Mouse (Mus musculus) right cerebral cortex, postnatal 14 days (tissue): ENCODE data around the gene Trio.

ENCODE experiments used
- DNase-seq: peaks from one replicate; pipeline ENCODE4 v3.0.0; 2022

Trio gene

DNA sequence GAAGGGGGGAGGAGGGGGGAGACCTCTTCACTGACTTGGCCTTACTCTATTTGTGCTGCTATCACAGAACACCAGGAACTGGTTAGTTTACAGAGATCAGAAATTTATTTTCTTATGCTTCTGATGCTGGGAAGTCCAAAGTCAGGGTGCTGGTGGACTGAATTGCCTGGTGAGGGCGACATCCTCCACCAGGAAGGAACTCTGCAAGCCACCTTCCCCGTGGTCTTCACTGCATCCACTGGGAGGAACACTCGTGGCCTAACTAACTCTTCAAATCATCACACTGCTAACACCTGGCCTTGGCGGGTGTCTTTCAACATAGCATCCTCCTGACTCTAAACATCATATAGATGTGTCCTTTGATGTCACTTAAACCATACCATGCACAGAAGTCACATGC is 109.4 kb downstream of the Trio start:
- DNase-seq, result no peak

DNA sequence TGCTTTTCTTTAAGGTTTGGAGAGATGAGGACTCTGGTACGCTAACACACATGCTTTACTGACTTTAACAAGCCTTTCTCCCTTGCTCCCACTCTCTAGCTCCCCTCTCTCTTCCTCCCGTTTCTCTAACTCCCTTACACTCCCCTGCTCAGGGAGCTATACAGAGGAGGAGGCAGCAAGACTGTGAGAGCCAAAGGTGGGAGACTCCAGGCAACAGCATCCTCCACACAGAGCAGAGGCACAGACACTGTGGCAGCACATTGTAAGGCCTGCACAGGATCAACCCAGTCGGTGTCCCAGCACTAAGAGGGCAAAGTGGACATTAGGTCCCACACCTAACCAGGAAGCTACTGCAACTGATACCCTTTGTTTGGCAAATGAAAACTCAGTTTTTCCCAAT is 112.6 kb downstream of the Trio start:
- no peak for DNase-seq

DNA sequence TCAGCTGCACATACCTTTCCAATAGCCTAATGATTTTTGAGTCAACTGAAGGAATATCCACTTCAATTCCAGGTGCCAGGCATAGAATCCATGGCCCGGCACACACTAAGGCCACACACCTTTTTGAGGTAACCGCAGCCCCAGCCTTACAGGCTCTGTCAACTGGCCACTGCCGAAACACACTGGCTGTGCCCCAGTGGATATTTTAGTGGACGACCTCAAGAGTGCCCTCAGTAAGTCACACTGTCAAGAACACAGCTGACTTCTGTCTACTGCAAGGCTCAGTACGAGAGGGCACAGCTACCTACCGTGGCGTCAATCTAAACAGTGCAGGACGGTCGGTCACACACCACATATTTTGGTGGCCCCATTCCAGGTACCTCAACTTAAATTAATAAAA is 114.5 kb downstream of the Trio start:
- DNase-seq, result no peak

DNA sequence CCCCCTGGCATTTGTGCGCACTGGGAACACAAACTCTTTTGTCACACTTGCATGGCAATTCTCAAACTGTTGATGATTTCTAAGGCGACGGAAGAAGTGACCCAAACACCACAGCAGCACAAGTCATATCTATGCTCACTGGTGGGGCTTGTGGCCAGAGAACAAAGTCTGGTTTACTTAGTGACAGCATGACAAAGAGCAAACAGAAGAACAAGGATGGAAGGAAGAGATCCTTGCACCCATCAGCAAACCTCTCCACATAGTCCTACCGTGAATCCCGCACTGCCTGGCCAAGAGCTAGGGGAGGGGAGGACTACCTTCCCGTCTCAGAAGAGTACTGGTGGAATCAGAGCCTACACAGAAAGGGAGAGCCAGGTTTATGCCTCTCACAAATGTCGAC is 115.5 kb downstream of the Trio start:
- no peak for DNase-seq

DNA sequence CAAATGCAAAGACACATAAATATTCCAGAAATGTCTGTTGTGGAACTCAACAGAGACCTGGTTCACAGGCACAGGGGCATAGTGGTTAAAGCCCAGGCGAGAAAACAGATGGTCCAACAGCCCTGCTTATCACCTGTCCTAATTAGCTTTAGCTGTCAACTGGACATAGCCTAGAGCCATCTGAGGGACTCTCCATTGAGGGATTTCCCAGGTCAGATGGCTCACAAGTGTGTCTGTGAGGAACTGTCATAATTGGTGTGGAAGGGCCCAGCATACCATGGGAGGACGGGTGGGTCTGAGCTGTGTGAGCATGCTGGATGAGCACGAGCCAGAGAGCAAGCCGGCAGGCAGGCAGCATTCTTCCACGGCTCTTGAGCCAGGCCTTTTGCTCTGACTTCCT is 118.0 kb downstream of the Trio start:
- no peak for DNase-seq

DNA sequence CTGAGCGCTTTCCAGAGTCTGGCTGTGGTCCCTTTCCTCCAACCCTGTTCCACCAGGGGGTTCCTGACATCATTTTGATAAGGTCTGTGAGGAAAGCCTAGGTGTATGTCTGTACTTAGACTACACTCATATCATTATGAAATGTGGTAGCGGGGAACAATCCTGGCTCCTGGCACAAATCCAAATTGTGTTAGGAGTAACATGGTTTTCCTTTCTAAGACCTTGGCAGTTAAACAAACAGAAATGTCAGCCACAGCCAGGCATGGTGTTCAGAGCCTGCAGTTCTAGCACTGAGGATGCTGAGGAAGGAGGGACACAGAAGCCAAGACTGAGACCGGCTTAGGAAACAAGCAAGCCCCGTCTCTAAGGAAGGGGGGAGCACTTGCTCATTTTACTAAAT is 119.2 kb downstream of the Trio start:
- DNase-seq, result no peak

DNA sequence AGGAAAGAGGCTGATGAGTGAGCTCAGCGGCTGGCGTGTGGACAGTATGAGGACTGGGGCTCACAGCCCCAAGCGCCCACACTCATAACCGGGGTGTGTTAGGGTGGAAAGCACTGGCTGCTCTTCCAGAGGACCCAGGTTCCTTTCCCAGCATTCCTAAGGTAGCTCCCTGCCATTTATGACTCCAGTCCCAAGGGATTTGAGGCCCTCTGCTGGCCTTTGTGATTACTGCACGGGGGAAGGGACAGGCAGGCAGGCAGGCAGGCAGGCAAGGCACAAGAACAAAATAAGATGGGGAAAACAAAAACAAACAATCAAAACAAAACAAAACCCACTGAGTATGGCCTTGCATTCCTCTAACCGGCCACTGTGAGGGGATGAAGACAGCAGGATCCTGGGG is 120.3 kb downstream of the Trio start:
- DNase-seq, result peak; percentile 73

DNA sequence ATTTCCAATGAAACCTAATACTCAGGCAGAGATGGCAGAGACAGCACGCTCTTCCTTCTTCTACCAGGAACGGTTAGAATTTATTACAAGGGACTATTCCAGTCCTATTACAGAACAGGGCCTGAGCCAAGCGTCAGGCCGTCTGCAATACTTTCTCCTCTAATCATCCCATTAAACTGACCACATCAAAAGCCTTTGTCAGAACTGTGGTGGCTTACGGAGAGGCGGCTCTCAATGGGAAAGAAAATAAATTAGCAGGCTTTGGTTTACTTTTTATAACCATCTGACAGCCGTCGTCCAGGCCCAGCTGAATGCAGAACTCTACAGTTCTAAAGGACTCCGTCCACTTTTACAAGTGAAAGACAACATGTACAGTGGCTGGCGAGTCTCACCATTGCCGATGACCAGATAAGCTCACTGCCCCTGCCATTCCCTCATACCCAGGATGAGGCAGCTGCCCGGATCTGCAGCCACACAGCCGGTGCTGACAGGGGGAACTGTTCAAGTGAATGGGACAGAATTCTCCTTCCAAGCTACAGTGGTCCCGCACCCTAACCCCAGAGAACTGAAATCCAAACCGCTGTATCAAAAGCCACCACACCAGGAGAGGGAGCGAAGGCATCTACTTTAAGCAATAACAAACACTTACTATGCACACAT is 121.2 kb downstream of the Trio start:
- DNase-seq, result no peak

DNA sequence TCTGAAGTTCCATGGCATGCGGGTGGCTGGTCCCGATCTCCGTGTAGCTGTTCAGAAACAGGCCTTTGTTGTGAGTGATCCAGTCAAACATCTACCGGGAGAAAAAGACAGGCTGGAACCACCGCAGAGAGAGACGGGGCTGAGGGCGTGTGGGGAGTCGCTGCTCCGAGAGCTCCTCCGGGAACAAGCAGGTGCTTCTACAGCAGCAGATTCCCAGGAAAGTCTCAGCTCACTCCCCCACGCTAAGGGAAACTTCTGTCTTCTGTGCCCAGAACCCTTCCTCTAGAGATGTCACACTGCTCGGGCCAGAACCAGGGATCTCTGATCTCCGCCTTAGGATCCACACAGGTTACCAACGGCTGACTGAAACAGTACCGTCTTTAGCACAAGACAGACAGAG is 124.4 kb downstream of the Trio start:
- no peak for DNase-seq

DNA sequence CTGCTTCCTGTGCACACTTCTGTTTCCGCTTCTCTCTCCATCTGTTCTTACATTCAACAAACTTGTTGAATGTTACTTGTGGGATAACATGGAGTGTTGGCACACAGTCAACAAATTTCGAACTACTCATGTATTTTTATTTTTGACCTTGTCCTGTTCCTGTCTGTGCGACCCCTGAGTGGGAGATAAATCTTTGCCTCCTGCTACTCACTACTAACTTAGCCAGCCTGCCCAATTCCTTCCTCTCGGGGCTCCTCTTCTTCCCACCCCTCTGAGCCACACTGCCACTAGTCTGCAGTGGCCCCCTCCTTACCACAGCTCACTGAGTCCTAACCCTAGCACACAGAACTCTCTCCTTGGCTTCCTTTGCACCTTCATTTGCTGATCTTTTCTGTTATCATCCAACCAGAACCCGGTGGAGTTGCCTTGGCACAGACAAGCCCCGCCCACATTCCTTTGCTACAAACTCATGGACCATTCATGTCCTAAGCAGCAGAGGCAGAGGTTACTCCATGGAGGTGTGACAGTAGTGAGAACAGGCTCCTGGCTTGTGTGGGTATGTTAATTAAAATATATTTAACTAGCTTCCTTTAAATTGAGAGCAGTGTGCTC is 126.7 kb downstream of the Trio start:
- DNase-seq, result no peak

DNA sequence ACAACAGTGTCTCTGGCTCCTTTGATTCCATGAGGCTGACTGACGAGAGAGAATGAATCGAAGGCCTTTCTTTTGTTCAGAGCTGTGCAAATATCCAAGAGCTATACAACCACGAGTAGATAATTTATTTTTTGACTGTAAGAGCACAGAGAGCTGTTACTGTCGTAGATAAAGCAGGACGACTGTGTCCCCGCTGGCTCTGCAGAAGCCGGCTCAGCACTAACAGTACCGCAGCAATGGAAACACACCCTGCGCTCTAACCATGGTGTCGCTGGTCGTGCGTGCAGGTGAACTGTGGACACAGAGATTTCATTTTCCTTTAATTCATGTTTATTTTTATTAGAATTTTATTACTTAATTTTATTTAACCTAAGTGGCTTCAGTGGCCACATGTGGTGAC is 131.5 kb downstream of the Trio start:
- DNase-seq, result no peak

DNA sequence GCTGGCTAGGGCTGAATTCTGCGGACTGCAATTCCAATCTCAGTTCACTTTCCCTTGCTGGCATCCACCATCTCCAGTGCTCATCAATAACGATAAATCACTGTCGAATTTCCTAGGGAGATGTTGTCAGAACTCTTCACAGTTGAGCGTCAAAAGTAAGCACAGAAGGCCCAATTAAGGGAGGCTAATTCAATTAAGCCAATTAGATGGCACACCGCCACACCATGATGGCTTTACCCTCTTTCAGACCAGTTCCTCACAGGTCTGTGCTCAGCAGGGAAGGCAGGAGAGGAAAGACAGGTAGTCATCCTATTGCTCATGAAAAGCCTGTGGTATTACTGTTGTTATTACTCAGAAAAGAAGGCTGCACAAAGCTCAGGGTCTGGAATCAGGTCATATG is 133.6 kb downstream of the Trio start:
- DNase-seq, result no peak

DNA sequence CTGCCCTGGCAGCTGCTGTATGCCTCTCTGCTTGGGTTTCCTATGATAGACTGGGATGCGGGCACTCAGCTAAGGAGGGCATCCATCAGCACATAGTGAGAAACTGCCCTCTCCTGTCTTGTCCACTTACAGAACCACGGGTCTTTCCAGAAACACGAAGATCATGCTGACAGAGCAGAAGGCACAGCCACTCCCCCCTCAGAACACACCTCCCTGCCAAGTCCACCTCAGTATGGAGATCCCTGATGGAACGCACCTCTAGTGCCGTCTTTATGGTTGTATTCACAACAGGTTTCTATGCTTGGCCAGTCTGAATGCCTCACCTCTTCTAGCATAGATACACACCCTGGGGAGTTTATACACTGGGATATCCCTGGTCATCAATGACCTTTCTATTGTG is 135.0 kb downstream of the Trio start:
- DNase-seq, result no peak

DNA sequence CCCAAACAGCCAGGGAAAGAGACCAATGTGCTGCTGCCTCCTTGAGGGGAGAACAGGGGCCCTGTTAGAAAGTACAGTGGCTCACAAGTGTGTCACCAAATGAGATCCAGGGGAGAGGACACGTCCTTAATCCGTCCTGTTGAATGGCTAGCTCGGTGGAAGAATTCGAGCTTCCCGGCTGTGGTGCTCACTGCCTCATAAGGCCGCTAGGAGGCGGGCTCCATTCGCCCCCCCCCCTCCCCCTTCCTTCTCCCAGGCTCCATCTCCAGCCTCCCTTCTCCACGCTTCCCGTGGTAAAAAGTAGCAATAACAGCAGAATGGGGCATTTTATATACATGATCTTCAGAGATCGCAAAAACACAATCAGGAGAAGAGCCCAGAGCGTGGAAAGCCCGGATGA is 137.5 kb downstream of the Trio start:
- no peak for DNase-seq

DNA sequence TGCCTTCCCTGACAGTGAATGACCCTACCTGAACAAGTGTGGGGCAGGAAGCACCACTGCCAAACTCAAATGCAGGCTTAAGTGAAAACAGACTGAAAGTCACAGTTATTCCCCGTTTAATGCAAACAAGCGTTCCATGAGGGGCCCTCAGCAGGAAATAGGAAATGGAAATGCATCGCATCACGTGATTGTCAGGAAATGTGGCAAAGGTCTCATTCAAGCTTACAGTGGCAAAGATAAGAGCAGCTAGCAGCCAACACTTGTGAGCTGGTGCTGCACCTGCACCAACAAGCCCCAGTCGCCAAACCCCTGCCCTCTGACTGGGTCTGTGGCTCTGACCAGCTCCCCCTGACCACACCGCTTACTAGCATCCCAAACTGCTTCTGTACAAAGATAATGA is 138.7 kb downstream of the Trio start:
- DNase-seq, result no peak

DNA sequence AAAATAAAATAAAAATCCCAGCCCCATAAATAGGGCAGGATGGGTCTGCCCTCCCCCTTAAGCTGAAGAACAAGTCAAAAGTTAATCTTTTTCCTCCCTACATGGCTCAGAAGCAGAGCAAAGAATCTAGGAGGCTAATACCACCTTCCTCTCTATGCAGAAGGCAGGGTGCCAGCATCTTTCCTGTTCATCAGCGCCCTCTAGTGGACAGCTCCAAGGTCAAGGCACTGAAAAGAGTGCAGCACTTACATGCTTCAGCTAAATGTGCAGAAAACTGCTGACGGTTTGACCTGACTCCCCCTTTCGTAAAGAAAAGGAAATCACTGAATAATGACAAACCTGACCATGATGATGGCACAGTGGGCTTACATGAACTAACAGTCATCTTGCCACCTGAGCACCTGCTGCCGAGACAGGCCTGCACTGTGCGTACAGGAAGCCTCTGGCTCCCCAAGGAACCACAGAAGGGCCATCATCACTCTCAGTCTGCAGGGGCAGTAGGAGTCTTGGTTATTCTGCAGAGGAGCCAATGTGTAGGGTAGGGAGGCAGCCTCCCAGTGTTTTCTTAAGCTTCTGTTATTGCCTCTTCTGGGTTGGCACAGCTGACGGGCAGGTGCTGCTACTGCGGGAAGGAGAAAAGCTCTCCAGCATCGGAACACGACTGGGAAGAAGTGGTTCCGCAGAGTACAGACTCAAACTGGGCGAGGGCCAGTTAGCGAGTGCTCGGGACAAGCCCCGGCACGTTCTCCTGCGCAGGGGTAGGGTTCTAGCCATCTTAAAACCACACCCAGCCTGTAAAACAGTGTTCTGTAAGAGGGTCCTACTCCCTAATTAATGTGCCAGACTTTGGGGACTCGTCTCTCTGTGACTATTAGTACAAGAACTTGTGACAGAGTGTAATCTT is 141.0 kb downstream of the Trio start:
- peak; percentile 85 for DNase-seq

DNA sequence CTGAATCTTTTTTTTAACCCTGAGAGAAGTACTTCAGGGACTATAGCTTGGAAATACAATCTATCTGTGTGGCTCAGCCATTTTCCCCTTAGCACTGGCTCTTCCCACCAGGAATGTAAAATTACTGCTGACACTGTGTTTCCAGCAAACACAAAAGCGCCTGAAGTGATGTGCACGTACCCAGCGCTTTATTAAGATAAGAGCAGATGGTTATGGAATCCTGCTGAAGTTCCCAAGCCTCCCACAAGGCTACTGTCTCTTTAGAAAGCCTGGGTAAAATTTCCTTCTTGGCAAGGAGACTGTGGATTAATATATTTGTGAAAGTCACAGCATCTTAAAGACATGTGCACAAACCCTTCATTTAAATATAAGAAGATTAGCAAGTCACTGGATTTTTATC is 141.8 kb downstream of the Trio start:
- DNase-seq, result no peak

DNA sequence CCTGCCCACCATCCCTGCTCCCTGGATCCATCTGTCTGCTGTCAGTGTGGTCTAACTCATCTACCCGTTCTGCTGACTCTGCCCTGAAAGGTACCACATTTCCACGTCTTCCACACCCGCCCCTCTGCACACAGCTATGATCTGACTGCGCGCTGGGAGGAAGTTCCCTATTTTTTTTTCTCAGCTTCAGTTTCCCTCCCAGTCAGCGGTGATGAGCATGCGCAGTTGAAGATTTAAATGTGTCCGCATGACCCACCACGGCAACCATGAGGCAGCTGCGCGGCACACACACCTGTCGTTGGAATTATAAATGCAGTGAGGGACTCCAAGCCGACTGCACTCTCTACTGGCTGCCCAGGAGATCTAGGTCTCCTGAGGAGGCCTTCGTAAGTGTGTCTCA is 142.8 kb downstream of the Trio start:
- no peak for DNase-seq

DNA sequence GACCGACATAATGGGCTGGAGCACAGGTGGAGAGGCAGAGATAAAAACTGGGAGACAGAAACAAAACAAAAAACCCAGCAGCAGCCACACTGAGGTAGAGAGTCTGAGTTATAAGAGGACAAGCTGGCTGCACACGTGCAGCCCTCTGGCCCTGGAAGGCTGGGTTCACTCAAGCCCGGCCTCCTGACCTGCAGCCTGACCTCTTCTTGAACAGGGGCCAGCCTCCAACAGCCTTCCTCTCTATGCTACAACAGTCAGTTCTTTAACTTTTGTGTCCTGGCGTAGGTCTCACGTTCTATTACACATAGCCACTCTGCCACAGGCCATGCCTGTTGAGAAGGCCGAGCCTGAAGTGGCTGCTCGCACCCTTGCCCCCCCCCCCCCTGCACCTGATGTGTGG is 147.8 kb downstream of the Trio start:
- DNase-seq, result no peak

DNA sequence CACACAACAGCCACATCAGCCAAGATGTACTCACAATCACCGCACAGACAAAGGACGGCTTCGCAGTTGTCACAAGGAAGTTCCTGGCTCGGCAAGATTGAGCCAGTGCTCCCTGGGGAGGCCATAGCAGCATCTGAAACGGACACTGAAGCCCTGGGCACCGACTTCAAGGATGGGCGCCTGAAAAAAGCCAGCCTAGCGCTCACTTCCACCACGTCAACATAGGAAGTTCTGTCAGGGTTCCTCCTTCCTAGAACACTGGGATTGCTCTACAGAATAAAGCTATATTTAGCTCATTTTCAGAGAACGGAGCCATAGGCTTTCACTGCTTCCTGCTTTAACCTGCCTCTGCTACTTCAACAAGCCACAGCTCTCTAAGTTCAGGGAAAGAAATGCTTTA is 149.3 kb downstream of the Trio start:
- DNase-seq, result no peak

DNA sequence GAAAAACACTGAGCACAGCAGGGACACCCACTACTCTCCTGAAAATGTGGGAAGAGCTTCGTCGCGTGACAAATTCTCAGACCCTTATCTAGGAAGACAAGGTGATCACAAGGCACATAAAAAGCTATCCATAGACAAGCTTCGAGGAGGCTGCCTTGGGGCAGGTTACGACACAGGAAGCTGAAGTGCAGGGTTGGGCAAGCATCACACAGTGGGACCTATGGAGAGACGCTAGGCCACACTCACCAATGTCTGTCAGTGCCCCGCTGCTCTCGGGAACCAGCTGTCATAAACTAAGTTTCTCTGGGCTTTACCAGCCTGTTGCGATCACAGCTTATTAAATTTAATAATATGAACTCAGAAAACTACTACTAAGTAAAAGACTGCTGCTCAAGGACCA is 149.9 kb downstream of the Trio start:
- no peak for DNase-seq

DNA sequence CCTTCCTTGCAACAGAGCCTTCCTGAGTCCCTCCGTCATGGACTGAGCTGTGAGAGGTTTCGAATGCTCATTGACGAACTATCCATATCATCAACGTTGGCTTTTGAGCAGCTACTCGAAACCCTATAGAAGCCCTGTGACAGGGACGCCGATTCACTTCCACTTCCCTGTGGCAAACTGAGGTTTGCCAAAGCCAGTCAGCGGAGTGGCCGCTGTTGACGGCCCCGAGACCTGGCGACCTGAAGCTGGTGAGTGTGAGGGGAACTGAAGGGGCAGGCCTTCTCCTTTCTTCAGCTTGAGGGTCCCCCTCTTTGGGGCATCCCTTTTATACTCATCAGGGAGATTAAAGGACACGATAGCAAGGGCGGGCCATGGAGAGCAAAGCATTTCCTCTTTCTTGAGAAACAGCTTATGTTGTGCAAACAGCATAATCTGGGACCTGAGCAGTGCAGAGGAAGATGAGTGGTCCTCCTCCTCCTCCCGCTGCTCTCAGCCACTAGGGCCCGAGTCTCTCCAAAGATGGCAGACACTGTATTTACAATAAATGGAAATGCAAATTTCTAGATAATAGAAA is 151.8 kb downstream of the Trio start:
- no peak for DNase-seq

DNA sequence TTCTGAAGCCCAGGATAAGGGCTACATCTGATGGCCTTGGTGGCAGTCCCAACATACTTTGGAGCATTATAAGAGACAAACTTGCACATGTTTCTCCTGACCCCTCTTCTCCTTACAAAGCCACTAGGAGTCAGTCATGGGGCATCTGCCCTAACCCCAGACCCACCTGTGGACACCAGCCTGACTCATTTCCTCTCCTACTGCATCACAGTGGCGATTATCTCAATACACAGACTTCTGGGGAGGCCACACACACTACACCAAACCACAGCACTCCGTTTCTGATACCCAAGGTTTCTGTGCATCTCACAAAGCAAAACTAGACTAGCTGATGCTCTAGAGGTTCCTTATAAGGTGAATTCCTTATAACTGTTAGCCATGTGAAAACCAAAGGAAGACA is 153.4 kb downstream of the Trio start:
- no peak for DNase-seq

DNA sequence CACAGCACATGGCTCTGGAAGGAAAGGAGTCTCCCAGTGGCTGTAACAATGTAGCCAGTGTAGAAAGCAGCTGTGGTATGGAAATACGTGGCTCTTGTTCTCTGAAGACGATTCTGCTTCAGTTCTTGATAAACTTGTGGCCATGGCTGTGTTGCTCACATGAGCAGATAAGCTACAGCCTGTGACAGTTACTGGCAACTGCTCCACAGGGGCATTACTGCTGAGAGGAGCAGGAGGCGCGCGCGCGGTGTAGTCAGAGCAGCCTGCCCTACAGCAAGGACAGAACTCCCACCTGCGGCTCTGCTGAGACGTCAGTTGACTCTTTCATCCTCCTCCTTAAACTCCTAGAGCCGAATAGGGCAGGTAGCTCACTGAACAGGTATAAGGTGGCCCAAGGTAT is 153.9 kb downstream of the Trio start:
- DNase-seq, result no peak
